Mouse (Mus musculus): Measurements from ENCODE around the gene D10Wsu102e. TPM values are rescaled to one million over a fixed set of nuclear protein-coding genes. Genes with fewer than 3 reads are reported as not detected.
"Not testable (repeated sequence)": the region's sequence is repeated elsewhere in the genome, so short reads cannot be mapped to it uniquely, and the experiment has no call there.

The D10Wsu102e gene
- total and polyA plus RNA-seq, 3 experiments: 0.14 to 0.57 (median 0.45) TPM

GRCm38 (mm10) chr10:83360356-83360755 is 335 bp downstream of the D10Wsu102e start:
- Histone ChIP-seq H3K36me3 (ENCODE audit: control insufficient read depth, insufficient read depth, low read length) (peaks cover 3% of the 10 kb centered on the region; the same call in 1 of the 2 replicates), H3K4me1 (ENCODE audit: control insufficient read depth, insufficient read depth, low read length) (no peaks in the 10 kb centered on the region; the same call in 1 of the 2 replicates), H3K9ac (ENCODE audit: low read depth, low read length) (peak overlapping the region; percentile 86), H3K27ac (peak overlapping the region; percentile 36), H3K79me2 (replicated peaks; ENCODE audit: control insufficient read depth, insufficient read depth, low read length) (no peaks in the 10 kb centered on the region), H3K27me3 (ENCODE audit: control insufficient read depth, insufficient read depth, low read length) (no peaks in the 10 kb centered on the region), H3K4me3 (peak overlapping the region; percentile 72)
- TF ChIP-seq POLR2A (IDR thresholded peaks at IDR 0.05; ENCODE audit: insufficient read depth, low read depth, low read length) (no peak), EP300 (IDR thresholded peaks at IDR 0.05; ENCODE audit: insufficient read depth, low read depth, low read length) (no peak), CTCF (IDR thresholded peaks at IDR 0.05) (no peak)
- WGBS: under 1% methylated on average over 40 of the region's 40 CpGs
- intact Hi-C loops (cut with DNase I): loop anchor here (5.0 kb wide), 2 partner anchors 182 to 417 kb away; partner anchors contain the start of gene Washc4
- no peak for DNase-seq

GRCm38 (mm10) chr10:83361643-83362382 is 1.8 kb downstream of the D10Wsu102e start:
- Histone ChIP-seq H3K79me2 (replicated peaks; ENCODE audit: control insufficient read depth, insufficient read depth, low read length) (no peaks in the 10 kb centered on the region), H3K27ac (no peak overlapping the region), H3K9ac (ENCODE audit: low read depth, low read length) (no peak overlapping the region), H3K4me1 (ENCODE audit: control insufficient read depth, insufficient read depth, low read length) (no peaks in the 10 kb centered on the region; the same call in 1 of the 2 replicates), H3K4me3 (no peak overlapping the region), H3K27me3 (ENCODE audit: control insufficient read depth, insufficient read depth, low read length) (no peaks in the 10 kb centered on the region), H3K36me3 (ENCODE audit: control insufficient read depth, insufficient read depth, low read length) (peaks cover 3% of the 10 kb centered on the region; the same call in 1 of the 2 replicates)
- 53% methylated on average over 5 of the region's 5 CpGs for WGBS
- intact Hi-C loops (cut with DNase I): loop anchor here (5.0 kb wide), 2 partner anchors 180 to 415 kb away; partner anchors contain the start of gene Washc4
- TF ChIP-seq CTCF (IDR thresholded peaks at IDR 0.05): peak; percentile 78
- TF ChIP-seq EP300 (IDR thresholded peaks at IDR 0.05; ENCODE audit: insufficient read depth, low read depth, low read length): no peak
- TF ChIP-seq POLR2A (IDR thresholded peaks at IDR 0.05; ENCODE audit: insufficient read depth, low read depth, low read length): no peak
- DNase-seq: no peak

GRCm38 (mm10) chr10:83363451-83363850 is 3.4 kb downstream of the D10Wsu102e start:
- Histone ChIP-seq H3K4me3 (no peak overlapping the region), H3K27ac (no peak overlapping the region), H3K36me3 (ENCODE audit: control insufficient read depth, insufficient read depth, low read length) (peaks cover 3% of the 10 kb centered on the region; the same call in 1 of the 2 replicates), H3K79me2 (replicated peaks; ENCODE audit: control insufficient read depth, insufficient read depth, low read length) (no peaks in the 10 kb centered on the region), H3K27me3 (ENCODE audit: control insufficient read depth, insufficient read depth, low read length) (no peaks in the 10 kb centered on the region), H3K4me1 (ENCODE audit: control insufficient read depth, insufficient read depth, low read length) (no peaks in the 10 kb centered on the region; the same call in 1 of the 2 replicates), H3K9ac (ENCODE audit: low read depth, low read length) (no peak overlapping the region)
- 93% methylated on average over 8 of the region's 8 CpGs for WGBS
- intact Hi-C loops (cut with DNase I): loop anchor here (5.0 kb wide), 2 partner anchors 179 to 414 kb away; partner anchors contain the start of gene Washc4
- DNase-seq: no peak
- TF ChIP-seq POLR2A (IDR thresholded peaks at IDR 0.05; ENCODE audit: insufficient read depth, low read depth, low read length): no peak
- no peak for TF ChIP-seq CTCF (IDR thresholded peaks at IDR 0.05)
- TF ChIP-seq EP300 (IDR thresholded peaks at IDR 0.05; ENCODE audit: insufficient read depth, low read depth, low read length): no peak

GRCm38 (mm10) chr10:83368918-83369317 is 8.9 kb downstream of the D10Wsu102e start:
- intact Hi-C loops (cut with DNase I): no loop called here
- Histone ChIP-seq H3K36me3 (ENCODE audit: control insufficient read depth, insufficient read depth, low read length) (no peaks in the 10 kb centered on the region), H3K9ac (ENCODE audit: low read depth, low read length) (no peak overlapping the region), H3K4me1 (ENCODE audit: control insufficient read depth, insufficient read depth, low read length) (no peaks in the 10 kb centered on the region), H3K79me2 (replicated peaks; ENCODE audit: control insufficient read depth, insufficient read depth, low read length) (no peaks in the 10 kb centered on the region), H3K27me3 (ENCODE audit: control insufficient read depth, insufficient read depth, low read length) (no peaks in the 10 kb centered on the region), H3K4me3 (no peak overlapping the region), H3K27ac (no peak overlapping the region)
- TF ChIP-seq EP300 (IDR thresholded peaks at IDR 0.05; ENCODE audit: insufficient read depth, low read depth, low read length): no peak
- no peak for TF ChIP-seq POLR2A (IDR thresholded peaks at IDR 0.05; ENCODE audit: insufficient read depth, low read depth, low read length)
- no peak for TF ChIP-seq CTCF (IDR thresholded peaks at IDR 0.05)
- 83% methylated on average over 5 of the region's 5 CpGs for WGBS
- DNase-seq: no peak

- DNase-seq: no peak
- WGBS: 80% methylated on average over 3 of the region's 3 CpGs
- TF ChIP-seq EP300 (IDR thresholded peaks at IDR 0.05; ENCODE audit: insufficient read depth, low read depth, low read length): no peak
- TF ChIP-seq CTCF (IDR thresholded peaks at IDR 0.05): no peak
- no peak for TF ChIP-seq POLR2A (IDR thresholded peaks at IDR 0.05; ENCODE audit: insufficient read depth, low read depth, low read length)
- Histone ChIP-seq H3K9ac (ENCODE audit: low read depth, low read length) (no peak overlapping the region), H3K36me3 (ENCODE audit: control insufficient read depth, insufficient read depth, low read length) (no peaks in the 10 kb centered on the region), H3K79me2 (replicated peaks; ENCODE audit: control insufficient read depth, insufficient read depth, low read length) (no peaks in the 10 kb centered on the region), H3K4me3 (no peak overlapping the region), H3K27ac (no peak overlapping the region), H3K4me1 (ENCODE audit: control insufficient read depth, insufficient read depth, low read length) (no peaks in the 10 kb centered on the region), H3K27me3 (ENCODE audit: control insufficient read depth, insufficient read depth, low read length) (no peaks in the 10 kb centered on the region)
- intact Hi-C loops (cut with DNase I): no loop called here
Measured at GRCm38 (mm10) chr10:83374045-83374656, 14.1 kb downstream of the D10Wsu102e start.

- H3K9ac ChIP-seq (ENCODE audit: low read depth, low read length); H3K79me2 ChIP-seq (replicated peaks; ENCODE audit: control insufficient read depth, insufficient read depth, low read length); DNase-seq; H3K27me3 ChIP-seq (ENCODE audit: control insufficient read depth, insufficient read depth, low read length); H3K36me3 ChIP-seq (ENCODE audit: control insufficient read depth, insufficient read depth, low read length); H3K4me3 ChIP-seq; H3K4me1 ChIP-seq (ENCODE audit: control insufficient read depth, insufficient read depth, low read length); H3K27ac ChIP-seq; intact Hi-C loops (cut with DNase I): not testable (repeated sequence)
- 86% methylated on average over 5 of the region's 5 CpGs for WGBS
Measured at GRCm38 (mm10) chr10:83375458-83375857, 15.4 kb downstream of the D10Wsu102e start.
